Mouse (Mus musculus) B cell, adult 2 months (primary cell): ENCODE measurements around the gene Unc79.

Source experiments
- DNase-seq, 2 experiments: peaks; one replicate each; pipeline ENCODE4 v3.0.0; 2022

Gene Unc79

GRCm38 (mm10) chr12:103042711-103043110 is 94.1 kb downstream of the Unc79 start:
- DNase-seq: no peak

- DNase-seq: no peak
Measured at GRCm38 (mm10) chr12:103044422-103044821, 95.8 kb downstream of the Unc79 start.

- no peak for DNase-seq
Measured at GRCm38 (mm10) chr12:103049865-103050264, 101.2 kb downstream of the Unc79 start.

GRCm38 (mm10) chr12:103059321-103060053 is 110.8 kb downstream of the Unc79 start:
- no peak for DNase-seq

GRCm38 (mm10) chr12:103060791-103061190 is 112.1 kb downstream of the Unc79 start:
- no peak for DNase-seq

GRCm38 (mm10) chr12:103062133-103062532 is 113.5 kb downstream of the Unc79 start:
- no peak for DNase-seq

GRCm38 (mm10) chr12:103064944-103065343 is 116.3 kb downstream of the Unc79 start:
- DNase-seq: peak; percentile 11 to 19

GRCm38 (mm10) chr12:103068161-103068560 is 119.5 kb downstream of the Unc79 start:
- no peak for DNase-seq

GRCm38 (mm10) chr12:103069565-103069964 is 120.9 kb downstream of the Unc79 start:
- DNase-seq: no peak

GRCm38 (mm10) chr12:103073953-103074352 is 125.3 kb downstream of the Unc79 start:
- no peak for DNase-seq

GRCm38 (mm10) chr12:103078751-103079150 is 130.1 kb downstream of the Unc79 start:
- no peak for DNase-seq

- DNase-seq: no peak
Measured at GRCm38 (mm10) chr12:103080055-103080454, 131.4 kb downstream of the Unc79 start.

GRCm38 (mm10) chr12:103091831-103092230 is 143.2 kb downstream of the Unc79 start:
- DNase-seq: no peak

GRCm38 (mm10) chr12:103095160-103095559 is 146.5 kb downstream of the Unc79 start:
- no peak for DNase-seq

GRCm38 (mm10) chr12:103099185-103099584 is 150.5 kb downstream of the Unc79 start:
- no peak for DNase-seq

- DNase-seq: no peak
Measured at GRCm38 (mm10) chr12:103100088-103100487, 151.4 kb downstream of the Unc79 start.

GRCm38 (mm10) chr12:103103041-103103440 is 154.4 kb downstream of the Unc79 start:
- no peak for DNase-seq

- peak; percentile 1 to 4 for DNase-seq
Measured at GRCm38 (mm10) chr12:103103601-103104000, 154.9 kb downstream of the Unc79 start.

GRCm38 (mm10) chr12:103109301-103109700 is 160.6 kb downstream of the Unc79 start:
- DNase-seq: no peak

GRCm38 (mm10) chr12:103116639-103117038 is 168.0 kb downstream of the Unc79 start:
- DNase-seq: no peak

GRCm38 (mm10) chr12:103117517-103118193 is 169.0 kb downstream of the Unc79 start:
- no peak for DNase-seq

GRCm38 (mm10) chr12:103121928-103122327 is 173.3 kb downstream of the Unc79 start:
- no peak for DNase-seq

- DNase-seq: no peak
Measured at GRCm38 (mm10) chr12:103123861-103124260, 175.2 kb downstream of the Unc79 start.

- no peak for DNase-seq
Measured at GRCm38 (mm10) chr12:103128914-103129313, 180.3 kb downstream of the Unc79 start.
